Mouse (Mus musculus): ENCODE data around the gene Btk.

Gene Btk

GRCm38 (mm10) chrX:134582888-134583669 lies at the start of gene Btk:
Gene Btk, minus strand, starts transcription at chrX:134583570.
- no peak for DNase-seq (ENCODE audit: inconsistent age in 2 of 2, low spot score in 1 of 2)

GRCm38 (mm10) chrX:134632710-134633109 lies 49.3 kb upstream of the Btk start:
- DNase-seq (ENCODE audit: inconsistent age in 2 of 2, low spot score in 1 of 2): no peak

GRCm38 (mm10) chrX:134628200-134628599 lies 44.8 kb upstream of the Btk start:
- no peak for DNase-seq (ENCODE audit: inconsistent age in 2 of 2, low spot score in 1 of 2)

- no peak for DNase-seq (ENCODE audit: inconsistent age in 2 of 2, low spot score in 1 of 2)
Observed at GRCm38 (mm10) chrX:134623350-134623749, 40.0 kb upstream of the Btk start.

- no peak for DNase-seq (ENCODE audit: inconsistent age in 2 of 2, low spot score in 1 of 2)
Observed at GRCm38 (mm10) chrX:134621685-134622084, 38.3 kb upstream of the Btk start.

GRCm38 (mm10) chrX:134620254-134620865 lies 37.0 kb upstream of the Btk start:
- no peak for DNase-seq (ENCODE audit: inconsistent age in 2 of 2, low spot score in 1 of 2)

- no peak for DNase-seq (ENCODE audit: inconsistent age in 2 of 2, low spot score in 1 of 2)
Observed at GRCm38 (mm10) chrX:134619695-134620094, 36.3 kb upstream of the Btk start.

- DNase-seq (ENCODE audit: inconsistent age in 2 of 2, low spot score in 1 of 2): peak in 1 of 2 experiments; percentile 55
Observed at GRCm38 (mm10) chrX:134614306-134614705, 30.9 kb upstream of the Btk start.

- peak; percentile 51 to 78 for DNase-seq (ENCODE audit: inconsistent age in 2 of 2, low spot score in 1 of 2)
Observed at GRCm38 (mm10) chrX:134612285-134612959, 29.1 kb upstream of the Btk start.

GRCm38 (mm10) chrX:134610984-134611383 lies 27.6 kb upstream of the Btk start:
- DNase-seq (ENCODE audit: inconsistent age in 2 of 2, low spot score in 1 of 2): no peak

GRCm38 (mm10) chrX:134609472-134609871 lies 26.1 kb upstream of the Btk start:
- DNase-seq (ENCODE audit: inconsistent age in 2 of 2, low spot score in 1 of 2): peak in 1 of 2 experiments; percentile 57

GRCm38 (mm10) chrX:134601380-134602120 lies 18.2 kb upstream of the Btk start:
- DNase-seq (ENCODE audit: inconsistent age in 2 of 2, low spot score in 1 of 2): peak in 1 of 2 experiments; percentile 45

- peak; percentile 92 to 95 for DNase-seq (ENCODE audit: inconsistent age in 2 of 2, low spot score in 1 of 2)
Observed at GRCm38 (mm10) chrX:134600659-134601379, 17.4 kb upstream of the Btk start, which contains the start of the genes Gla and Hnrnph2. Gene Gla, minus strand, starts transcription at chrX:134601125. Gene Hnrnph2, plus strand, starts transcription at chrX:134601179.

- DNase-seq (ENCODE audit: inconsistent age in 2 of 2, low spot score in 1 of 2): peak in 1 of 2 experiments; percentile 44
Observed at GRCm38 (mm10) chrX:134599922-134600565, 16.7 kb upstream of the Btk start.

- no peak for DNase-seq (ENCODE audit: inconsistent age in 2 of 2, low spot score in 1 of 2)
Observed at GRCm38 (mm10) chrX:134589836-134590235, 6.5 kb upstream of the Btk start.

- no peak for DNase-seq (ENCODE audit: inconsistent age in 2 of 2, low spot score in 1 of 2)
Observed at GRCm38 (mm10) chrX:134588997-134589396, 5.6 kb upstream of the Btk start.

GRCm38 (mm10) chrX:134588261-134588660 lies 4.9 kb upstream of the Btk start:
- no peak for DNase-seq (ENCODE audit: inconsistent age in 2 of 2, low spot score in 1 of 2)

GRCm38 (mm10) chrX:134586447-134586846 lies 3.1 kb upstream of the Btk start:
- DNase-seq (ENCODE audit: inconsistent age in 2 of 2, low spot score in 1 of 2): peak in 1 of 2 experiments; percentile 31

GRCm38 (mm10) chrX:134585103-134586002 lies 2.0 kb upstream of the Btk start, which contains the start of gene Rpl36a:
Gene Rpl36a, plus strand, starts transcription at chrX:134585654.
- DNase-seq (ENCODE audit: inconsistent age in 2 of 2, low spot score in 1 of 2): peak; percentile 90 to 96

All from adrenal gland, adult (tissue).